Mouse (Mus musculus) spleen, adult 2 months (tissue): ENCODE measurements around the gene Rap1a.

Experiments
- CTCF ChIP-seq: fragments of 200-500 bp; IDR thresholded peaks from 2 replicates; pipeline ENCODE4 v1.5.1; 2011; ENCODE audit warnings: mild to moderate bottlenecking, inconsistent platforms; ENCODE audit not compliant: insufficient read depth, insufficient read length, insufficient replicate concordance; ENCODE audit errors: extremely low read depth
- POLR2A ChIP-seq: fragments of 200-500 bp; IDR thresholded peaks from 2 replicates; pipeline ENCODE4 v1.6.1; 2011; ENCODE audit warnings: low read depth, low read length, inconsistent platforms

GRCm38 (mm10) chr3:105771534-105771933 lies 29.6 kb downstream of the Rap1a start:
- TF ChIP-seq POLR2A (no peak), CTCF (peak; percentile 34; the same call in 1 of the 2 replicates)
